Mouse (Mus musculus): ENCODE results near the gene Synj1.
A peak's percentile ranks its signal among the peaks of the same experiment; 100 is the strongest.

Synj1 gene

GRCm38 (mm10) chr16:91009942-91010529, 1.1 kb downstream of the Synj1 start:
- no peak for DNase-seq (ENCODE audit: low spot score)

- no peak for DNase-seq (ENCODE audit: low spot score)
Observed at GRCm38 (mm10) chr16:91004915-91005538, 6.1 kb downstream of the Synj1 start.

GRCm38 (mm10) chr16:91001098-91001497, 10.0 kb downstream of the Synj1 start:
- no peak for DNase-seq (ENCODE audit: low spot score)

DNA sequence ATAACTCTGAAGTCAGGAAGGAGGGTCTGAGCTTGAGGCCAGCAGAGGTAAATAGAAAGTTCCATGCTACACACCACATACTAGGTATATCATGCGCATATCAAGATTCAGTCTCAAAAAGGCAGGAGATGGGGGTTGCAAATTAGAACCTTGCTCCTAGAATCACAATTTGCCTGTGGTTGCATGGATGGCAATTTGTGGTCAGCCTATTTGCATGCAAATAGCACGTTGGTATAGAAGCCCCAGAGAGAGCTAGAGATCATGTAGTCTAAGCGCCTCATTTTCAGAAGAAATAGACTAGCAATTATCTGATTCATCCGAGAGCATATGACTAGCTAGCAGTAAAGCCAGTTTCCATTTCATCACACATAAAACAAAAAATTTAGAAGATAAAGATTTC, 11.3 kb downstream of the Synj1 start:
- no peak for DNase-seq (ENCODE audit: low spot score)

DNA sequence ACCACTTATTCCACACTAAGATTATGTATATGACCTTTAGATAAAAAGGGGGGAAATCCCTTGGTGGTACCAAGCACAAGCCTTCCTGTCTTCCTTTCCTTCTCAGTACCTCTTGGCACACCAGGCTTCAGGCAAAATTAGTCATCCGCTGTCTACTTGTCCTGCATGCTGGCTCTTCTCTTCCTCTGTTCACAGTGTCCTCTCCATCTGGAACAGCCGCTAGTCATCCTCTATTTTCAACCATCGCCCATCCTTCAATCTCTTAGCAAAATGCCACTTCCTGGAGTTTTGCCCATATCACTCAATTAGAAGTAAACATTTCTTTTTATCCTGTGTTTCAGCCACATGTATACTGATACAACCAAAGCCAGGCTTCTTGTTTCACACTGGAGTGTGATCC, 13.3 kb downstream of the Synj1 start:
- DNase-seq (ENCODE audit: low spot score), result no peak

- no peak for DNase-seq (ENCODE audit: low spot score)
Observed at GRCm38 (mm10) chr16:90996327-90997243, 14.5 kb downstream of the Synj1 start.

- DNase-seq (ENCODE audit: low spot score), result no peak
Observed at GRCm38 (mm10) chr16:90995498-90995897, 15.6 kb downstream of the Synj1 start.

DNA sequence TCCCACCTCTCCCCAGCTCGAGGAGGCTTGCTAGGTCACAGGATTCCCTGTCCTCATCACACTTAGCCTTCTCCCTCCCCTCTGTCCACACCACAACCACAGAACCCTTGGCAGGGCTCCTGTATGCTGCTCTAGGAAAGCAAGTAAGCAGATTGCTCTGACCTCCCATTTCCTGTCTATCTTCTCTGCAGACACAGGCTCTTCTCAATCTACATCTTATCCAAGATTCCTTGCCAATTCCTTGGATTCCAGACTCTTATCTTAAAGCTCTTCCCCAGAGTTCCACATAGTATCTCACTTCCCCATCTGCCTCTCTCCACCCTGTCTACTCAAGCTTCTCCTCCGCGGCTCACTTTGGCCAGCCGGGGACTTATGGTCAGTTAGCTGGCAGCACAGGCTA, 16.1 kb downstream of the Synj1 start:
- no peak for DNase-seq (ENCODE audit: low spot score)

DNA sequence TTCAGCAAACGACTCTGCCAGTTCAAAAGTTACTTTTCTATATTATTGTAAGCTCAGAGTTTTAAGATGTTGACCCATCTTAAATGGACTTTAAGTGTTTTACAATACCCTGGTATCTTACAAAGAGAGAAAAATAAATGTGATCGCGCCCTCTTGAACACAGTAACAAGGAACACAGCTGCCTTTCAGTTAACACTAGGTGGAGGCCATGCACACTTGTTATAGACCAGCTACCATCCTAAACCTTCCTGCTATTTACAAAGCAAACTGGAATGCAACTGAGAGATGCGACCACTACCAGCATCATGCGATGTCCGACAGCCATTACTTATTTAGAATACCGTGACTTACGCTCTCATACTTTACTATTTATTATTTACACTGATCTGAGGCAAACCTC, 21.9 kb downstream of the Synj1 start:
- no peak for DNase-seq (ENCODE audit: low spot score)

DNA sequence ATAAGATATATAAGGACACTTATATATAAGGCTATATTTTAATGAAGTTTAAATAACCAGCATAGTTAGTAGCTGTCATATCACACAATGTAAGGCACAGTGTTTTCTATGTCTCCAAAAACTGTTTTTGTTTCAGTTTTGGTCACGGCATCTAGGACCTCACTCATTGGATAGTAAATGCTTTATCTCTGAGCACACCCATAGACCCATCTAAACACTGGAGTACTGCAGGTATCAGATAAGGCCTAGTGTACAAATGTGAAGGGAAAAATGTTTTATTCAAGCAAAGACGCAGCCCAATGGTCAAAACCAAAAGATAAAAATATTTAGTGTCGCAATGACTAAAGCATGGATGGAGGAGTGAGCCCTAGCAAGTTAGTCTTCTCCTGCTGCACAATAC, 22.4 kb downstream of the Synj1 start:
- DNase-seq (ENCODE audit: low spot score), result no peak

DNA sequence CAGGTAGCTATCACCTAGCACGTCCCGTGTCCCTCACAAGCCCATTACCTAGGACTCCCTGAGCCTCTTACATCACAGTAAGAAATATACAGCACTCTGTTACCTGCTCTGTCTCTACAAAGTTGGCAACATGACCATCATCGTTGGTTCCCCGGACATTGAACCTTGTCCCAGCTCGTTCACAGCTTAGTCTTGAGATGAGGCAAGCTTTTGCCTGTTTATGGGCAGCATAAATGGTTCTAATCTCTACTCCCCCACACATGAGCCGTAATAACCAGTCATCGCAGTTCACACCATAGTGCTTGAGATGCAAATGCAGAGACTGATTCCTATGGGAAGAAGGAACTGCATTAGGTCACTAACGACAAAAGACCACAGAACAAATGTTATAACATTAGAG, 23.1 kb downstream of the Synj1 start:
- no peak for DNase-seq (ENCODE audit: low spot score)

- no peak for DNase-seq (ENCODE audit: low spot score)
Observed at GRCm38 (mm10) chr16:90971004-90971403, 40.1 kb downstream of the Synj1 start.

- no peak for DNase-seq (ENCODE audit: low spot score)
Observed at GRCm38 (mm10) chr16:90966241-90966640, 44.9 kb downstream of the Synj1 start.

DNA sequence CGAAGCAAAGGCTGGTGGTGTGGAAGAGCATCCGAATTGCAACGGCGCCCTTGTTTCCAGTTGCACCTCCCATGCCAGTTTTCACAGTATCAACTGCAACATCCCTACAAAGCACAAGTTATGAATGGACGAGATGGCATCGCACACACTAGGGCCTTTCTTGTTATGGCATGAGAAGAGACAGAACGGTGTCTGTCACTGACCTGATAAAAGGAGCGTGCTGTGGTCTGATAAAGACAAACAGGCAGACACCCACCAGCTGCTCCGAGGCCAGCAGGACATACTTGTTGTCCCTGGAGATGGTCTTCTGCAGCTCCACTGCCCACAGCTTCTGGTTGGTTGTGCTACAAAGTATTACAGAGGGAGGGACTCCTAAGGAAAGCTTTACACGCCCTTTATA, 46.8 kb downstream of the Synj1 start:
- DNase-seq (ENCODE audit: low spot score), result no peak

GRCm38 (mm10) chr16:90963866-90964265, 47.2 kb downstream of the Synj1 start:
- DNase-seq (ENCODE audit: low spot score), result no peak

GRCm38 (mm10) chr16:90963231-90963630, 47.9 kb downstream of the Synj1 start:
- no peak for DNase-seq (ENCODE audit: low spot score)

DNA sequence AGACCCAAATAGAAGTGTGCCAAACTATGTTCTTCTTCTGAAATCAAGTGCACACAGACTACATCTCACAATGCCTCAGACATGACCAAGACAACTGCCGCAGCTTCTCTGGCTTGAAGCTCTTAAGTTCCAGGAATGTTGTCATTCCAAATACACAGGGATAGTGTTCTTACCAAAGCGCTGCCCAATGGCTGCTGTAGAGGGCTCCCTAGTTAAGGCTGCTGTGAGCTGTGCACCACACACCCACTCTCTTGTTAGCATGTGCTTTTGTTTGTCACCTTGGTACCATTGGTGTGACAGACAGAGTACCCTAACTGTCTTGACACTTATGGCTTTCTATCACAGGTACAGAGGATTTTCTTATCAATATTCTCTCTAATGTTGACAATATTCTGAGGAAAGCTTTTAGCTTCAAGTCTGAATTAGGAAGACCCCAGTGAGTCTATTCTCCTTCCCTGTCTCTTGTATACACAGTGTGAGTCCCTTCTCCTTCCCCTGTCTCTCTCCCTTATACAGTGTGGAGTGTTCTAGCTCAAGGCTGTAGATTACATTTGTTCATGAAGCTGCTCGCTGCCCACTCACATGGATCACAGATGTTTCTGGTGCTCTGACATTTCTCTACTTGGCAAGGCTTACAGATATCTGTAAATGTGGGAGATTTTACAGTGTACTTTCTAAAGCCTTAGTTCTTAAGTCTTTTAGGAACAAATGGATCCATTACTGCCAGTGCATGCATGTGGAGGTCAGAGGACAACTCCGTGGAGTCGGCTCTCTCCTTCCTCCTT, 52.6 kb downstream of the Synj1 start:
- no peak for DNase-seq (ENCODE audit: low spot score)

DNA sequence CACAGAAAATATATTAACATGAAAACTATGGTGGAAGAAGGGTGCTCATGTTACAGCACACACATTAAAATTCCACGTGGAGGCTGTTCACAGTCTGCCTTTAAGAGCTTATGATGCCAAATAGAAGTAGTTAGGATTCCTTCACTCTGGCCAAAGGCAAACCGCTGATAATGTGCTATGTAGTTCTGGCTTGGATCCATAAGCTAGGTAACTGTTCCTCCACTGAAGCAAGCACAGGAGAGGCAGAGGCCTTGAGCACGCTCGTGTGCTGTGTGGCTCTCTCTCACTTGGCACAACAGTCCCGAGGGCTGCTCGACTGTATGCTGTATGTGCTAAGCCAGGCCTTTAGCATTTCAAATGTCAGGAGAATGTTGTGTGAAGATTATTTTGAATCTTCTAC, 55.6 kb downstream of the Synj1 start:
- no peak for DNase-seq (ENCODE audit: low spot score)

- DNase-seq (ENCODE audit: low spot score), result no peak
Observed at GRCm38 (mm10) chr16:90953770-90954169, 57.3 kb downstream of the Synj1 start.

- DNase-seq (ENCODE audit: low spot score), result no peak
Observed at GRCm38 (mm10) chr16:90953147-90953546, 58.0 kb downstream of the Synj1 start.

- DNase-seq (ENCODE audit: low spot score), result peak; percentile 71
Observed at GRCm38 (mm10) chr16:90950354-90950963, 60.6 kb downstream of the Synj1 start.

DNA sequence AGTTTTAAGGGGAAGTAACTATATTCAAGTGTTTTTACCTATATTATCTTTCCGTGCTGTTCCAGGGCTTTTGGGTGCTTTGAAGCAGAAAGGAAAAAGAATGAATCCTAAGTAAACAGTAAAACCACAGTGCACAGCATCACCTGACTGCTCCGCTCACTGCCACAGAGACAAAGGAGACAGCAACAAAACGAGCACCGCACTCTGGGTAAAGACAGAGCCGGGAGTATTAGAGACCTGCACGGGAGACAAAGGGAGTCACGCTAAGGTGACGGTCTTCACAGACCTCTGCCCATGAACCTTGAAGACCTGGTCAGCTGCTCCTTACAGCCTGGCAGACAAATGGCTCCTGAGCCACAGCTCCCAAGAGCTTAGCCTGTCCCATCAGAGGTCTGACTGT, 64.1 kb downstream of the Synj1 start:
- DNase-seq (ENCODE audit: low spot score), result no peak

Measured in lung, postnatal 25 days (tissue).